In the genomic region with DNA sequence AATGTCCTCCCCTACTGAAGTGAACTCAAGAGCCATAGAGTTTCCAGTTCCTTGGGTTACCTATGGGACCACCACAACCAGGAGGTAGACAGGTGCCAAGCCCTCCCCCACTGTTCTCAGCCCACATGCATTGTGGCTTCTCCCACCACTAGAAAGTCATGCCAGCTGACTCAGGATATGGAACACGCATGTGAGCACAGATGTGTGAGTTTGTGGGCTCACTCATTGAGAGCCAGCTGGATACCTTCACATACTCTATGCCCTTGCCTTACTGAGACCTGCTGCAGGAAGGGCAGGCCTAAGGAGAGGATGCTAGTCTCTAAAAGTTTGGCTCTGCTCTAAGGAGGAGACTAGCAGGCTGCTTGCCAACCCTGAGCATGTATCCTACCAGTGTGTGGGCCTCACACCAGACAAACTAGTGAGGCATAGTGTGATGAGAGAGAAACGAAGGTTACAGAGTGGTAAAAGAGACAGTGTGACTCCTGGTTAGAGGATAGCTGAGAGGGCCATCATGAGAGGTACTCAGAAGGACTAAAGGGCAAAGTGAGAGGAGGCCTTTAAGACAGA, we compare ENCODE assay signal across 19 mouse cellular contexts. TPM values are rescaled to one million over a fixed set of nuclear protein-coding genes. Genes with fewer than 3 reads are reported as not detected.
DNase-seq lines count a peak whose midpoint lies in the region; ATAC-seq lines count a peak whose summit lies in the region.
"Had no signal": no experiment of that assay in that cellular context is flagged by ENCODE, and none has a peak within 500 bp of the region (broad histone marks: within the 10 kb centered on the region; RNA-seq: fewer than 3 reads in every experiment).

No protein-coding gene starts in this region.

- WGBS in hindbrain, embryonic 10.5 days = 89% methylated on average over 2 of the region's 2 CpGs
- WGBS in hindbrain, embryonic 16.5 days = 76% methylated on average over 2 of the region's 2 CpGs

- H3K4me1 ChIP-seq in hindbrain, embryonic 10.5 days (replicated peaks) = peaks cover 40% of the 10 kb centered on the region
- 0 out of 2 replicates have a peak, but pooled peaks cover 4% of the 10 kb centered on the region for H3K4me1 ChIP-seq in hindbrain, embryonic 16.5 days (ENCODE audit: control insufficient read depth, insufficient read depth, low read depth, low read length)

- H3K27me3 ChIP-seq in hindbrain, embryonic 10.5 days (ENCODE audit: insufficient read depth, poor library complexity, severe bottlenecking) = peaks cover 29% of the 10 kb centered on the region; the same call in 1 of the 2 replicates
- no peaks in the 10 kb centered on the region for H3K27me3 ChIP-seq in hindbrain, embryonic 16.5 days (replicated peaks; ENCODE audit: control insufficient read depth, insufficient read depth, low read length)
- H3K27me3 ChIP-seq: embryonic facial prominence, embryonic 13.5 days; heart, embryonic 15.5 days; limb, embryonic 15.5 days; neural tube, embryonic 12.5 days had no signal

- peak overlapping the region; percentile 46; the same call in 1 of the 2 replicates for H3K27ac ChIP-seq in hindbrain, embryonic 10.5 days
- H3K27ac ChIP-seq in hindbrain, embryonic 16.5 days (ENCODE audit: low read depth, low read length) = no peak overlapping the region
- H3K27ac ChIP-seq: embryonic facial prominence, embryonic 13.5 days; heart, adult 2 months; hindbrain, embryonic 14.5 days; liver, embryonic 14.5 days; neural tube, embryonic 12.5 days; stomach, postnatal 0 days had no signal

- no peak overlapping the region for H3K4me3 ChIP-seq in hindbrain, embryonic 10.5 days
- no peak overlapping the region for H3K4me3 ChIP-seq in hindbrain, embryonic 16.5 days (ENCODE audit: low read length)
- H3K4me3 ChIP-seq: embryonic facial prominence, embryonic 13.5 days; heart, adult 2 months; heart, embryonic 15.5 days; neural tube, embryonic 12.5 days had no signal

- ATAC-seq in hindbrain, embryonic 16.5 days = no peak

- H3K9me3 ChIP-seq in hindbrain, embryonic 10.5 days = no peaks in the 10 kb centered on the region
- H3K9me3 ChIP-seq in hindbrain, embryonic 16.5 days (ENCODE audit: control insufficient read depth, low read length) = no peaks in the 10 kb centered on the region
- H3K9me3 ChIP-seq: embryonic facial prominence, embryonic 13.5 days; heart, embryonic 15.5 days; limb, embryonic 15.5 days; neural tube, embryonic 12.5 days had no signal

- H3K36me3 ChIP-seq in hindbrain, embryonic 10.5 days = no peaks in the 10 kb centered on the region
- no peaks in the 10 kb centered on the region for H3K36me3 ChIP-seq in hindbrain, embryonic 16.5 days (ENCODE audit: control insufficient read depth, insufficient read depth, low read length)
- H3K36me3 ChIP-seq: embryonic facial prominence, embryonic 13.5 days; heart, embryonic 15.5 days; limb, embryonic 15.5 days; neural tube, embryonic 12.5 days had no signal

- H3K9ac ChIP-seq in hindbrain, embryonic 16.5 days (ENCODE audit: low read depth, low read length) = no peak overlapping the region
- H3K9ac ChIP-seq: embryonic facial prominence, embryonic 13.5 days; forebrain, postnatal 0 days; heart, embryonic 15.5 days; hindbrain, embryonic 14.5 days; limb, embryonic 15.5 days; liver, embryonic 14.5 days; lung, embryonic 14.5 days; neural tube, embryonic 12.5 days had no signal

- H3K4me2 ChIP-seq in hindbrain, embryonic 16.5 days (ENCODE audit: low read length) = no peak overlapping the region
- H3K4me2 ChIP-seq: embryonic facial prominence, embryonic 13.5 days; heart, embryonic 15.5 days; hindbrain, embryonic 14.5 days; limb, embryonic 15.5 days; lung, embryonic 14.5 days; neural tube, embryonic 12.5 days had no signal

- no peak for DNase-seq in hindbrain, embryonic 10.5 days (ENCODE audit: low spot score)
- DNase-seq in right cerebral cortex, adult 2 months (ENCODE audit: low spot score in 2 of 2) = peak; percentile 37 to 39
- no peak for DNase-seq in right cerebral cortex, postnatal 10 days (ENCODE audit: low spot score in 2 of 2)
- DNase-seq in thymus, postnatal 0 days (ENCODE audit: low spot score) = peak; percentile 86
- DNase-seq in embryo, embryonic 10.5 days (ENCODE audit: low spot score) = no peak
- DNase-seq in kidney, postnatal 10 days = no peak

RNA-seq across cellular contexts. Expression of a gene that starts 1.6 kb away (rescaled TPM):
- 0.11 and 0.29 TPM in 2 replicates for polyA plus RNA-seq in hindbrain, embryonic 10.5 days (2016; fragmentation: Nextera tagmentation; extraction: Ambion mirVana)
- 0.21 and 3.5 TPM in 2 replicates for polyA plus RNA-seq in hindbrain, embryonic 16.5 days (2015; fragmentation: Nextera tagmentation; extraction: Ambion mirVana)
- 1.1 and 1.3 TPM in 2 replicates for polyA plus RNA-seq in thymus, postnatal 0 days (2015; fragmentation: Nextera tagmentation; extraction: Ambion mirVana)
- polyA plus RNA-seq: intestine, embryonic 14.5 days; liver, embryonic 14.5 days; midbrain, embryonic 14.5 days had no signal

RNA-seq across cellular contexts. Expression of a gene that starts 8.8 kb away (rescaled TPM):
- polyA plus RNA-seq in hindbrain, embryonic 10.5 days (2016; fragmentation: Nextera tagmentation; extraction: Ambion mirVana) = 4.0 and 7.0 TPM in 2 replicates
- 9.6 and 11.8 TPM in 2 replicates for polyA plus RNA-seq in hindbrain, embryonic 16.5 days (2015; fragmentation: Nextera tagmentation; extraction: Ambion mirVana)
- 2.0 and 2.1 TPM in 2 replicates for polyA plus RNA-seq in thymus, postnatal 0 days (2015; fragmentation: Nextera tagmentation; extraction: Ambion mirVana)

RNA-seq across cellular contexts. Expression of a gene that starts 42.5 kb away (rescaled TPM):
- polyA plus RNA-seq in hindbrain, embryonic 10.5 days (2016; fragmentation: Nextera tagmentation; extraction: Ambion mirVana) = 2.8 and 3.1 TPM in 2 replicates
- 18.0 and 21.6 TPM in 2 replicates for polyA plus RNA-seq in hindbrain, embryonic 16.5 days (2015; fragmentation: Nextera tagmentation; extraction: Ambion mirVana)
- 2.6 and 3.1 TPM in 2 replicates for polyA plus RNA-seq in thymus, postnatal 0 days (2015; fragmentation: Nextera tagmentation; extraction: Ambion mirVana)

Comparison
In these comparisons a context has a peak if more than half of its experiments do, and no peak if none do; other contexts are left out.
1. DNase-seq: peak in right cerebral cortex, adult 2 months (2 of 2) and thymus, postnatal 0 days (single experiment); none in hindbrain, embryonic 10.5 days (single experiment), right cerebral cortex, postnatal 10 days (0 of 2), embryo, embryonic 10.5 days (single experiment) and kidney, postnatal 10 days (single experiment).